Mouse (Mus musculus) liver, adult 2 months (tissue): Measurements from ENCODE around the gene Slc7a1.

ENCODE experiments used
- CTCF ChIP-seq: fragments of 200-500 bp; IDR thresholded peaks from 2 replicates; pipeline ENCODE4 v1.5.1; 2011; ENCODE audit warnings: low read depth, low read length, control low read depth
- POLR2A ChIP-seq: fragments of 200-500 bp; IDR thresholded peaks from 2 replicates; pipeline ENCODE4 v1.6.1; 2011; ENCODE audit warnings: low read length, control low read depth; ENCODE audit not compliant: insufficient read depth; ENCODE audit errors: extremely low read depth

GRCm38 (mm10) chr5:148344374-148344773 is 55.3 kb downstream of the Slc7a1 start:
- no peak for TF ChIP-seq POLR2A
- no peak for TF ChIP-seq CTCF
